Mouse (Mus musculus) CH12.LX (cell line): ENCODE results near the gene Plxnb3. TPM values are rescaled to one million over a fixed set of nuclear protein-coding genes. Genes with fewer than 3 reads are reported as not detected.

ENCODE experiments used
- DNase-seq: peaks from one replicate; pipeline ENCODE4 v3.0.0-alpha.2; 2013; ENCODE audit errors: extremely low read depth
- H3K27ac ChIP-seq: 2 replicates; pipeline ENCODE4 v1.5.1; 2012; ENCODE audit warnings: low read depth, mild to moderate bottlenecking, control low read depth, moderate library complexity; ENCODE audit not compliant: insufficient read depth
- H3K27me3 ChIP-seq: replicated peaks from 2 replicates; pipeline ENCODE3; 2012; ENCODE audit warnings: inconsistent platforms
- H3K36me3 ChIP-seq, 2 experiments: replicated peaks in 1 of 2; 2 replicates each; pipeline versions ENCODE3 to v1.6.1; 2012; ENCODE audit warnings: inconsistent platforms in 1 of 2, low read length in 1 of 2, mild to moderate bottlenecking in 1 of 2, mixed read lengths in 1 of 2, moderate library complexity in 1 of 2; ENCODE audit not compliant: control insufficient read depth in 1 of 2, insufficient read depth in 1 of 2
- H3K4me1 ChIP-seq, 2 experiments: 2 replicates each; pipeline ENCODE4 v1.6.1; 2012; ENCODE audit warnings: inconsistent platforms in 1 of 2, moderate library complexity in 1 of 2; ENCODE audit not compliant: insufficient read depth in 2 of 2, control insufficient read depth in 1 of 2
- H3K4me2 ChIP-seq: 2 replicates; pipeline ENCODE4 v1.6.1; 2012; ENCODE audit warnings: low read depth, mild to moderate bottlenecking, control low read depth; ENCODE audit not compliant: poor library complexity, insufficient read depth, severe bottlenecking
- H3K4me3 ChIP-seq, 3 experiments: fragments of 150-350 bp in 1 of 3; sonication (generic) in 1 of 3; replicated peaks in 1 of 3; 2 replicates each; pipeline versions ENCODE3 to v1.5.1; 2011 to 2012; ENCODE audit warnings: low read depth in 2 of 3, low read length in 2 of 3, mild to moderate bottlenecking in 2 of 3, moderate library complexity in 2 of 3, control low read depth in 1 of 3, improper control_type of control experiment in 1 of 3, inconsistent platforms in 1 of 3, mixed read lengths in 1 of 3; ENCODE audit not compliant: poor library complexity in 1 of 3
- H3K79me2 ChIP-seq: replicated peaks from 2 replicates; pipeline ENCODE4 v1.6.1; 2012; ENCODE audit warnings: mild to moderate bottlenecking, moderate library complexity; ENCODE audit not compliant: control insufficient read depth, poor library complexity, insufficient read depth, severe bottlenecking; ENCODE audit errors: extremely low read depth
- H3K9ac ChIP-seq: 2 replicates; pipeline ENCODE4 v1.6.1; 2012; ENCODE audit warnings: low read depth, mild to moderate bottlenecking, control low read depth, moderate library complexity; ENCODE audit not compliant: insufficient read depth
- H3K9me3 ChIP-seq: replicated peaks from 2 replicates; pipeline ENCODE3; 2012; ENCODE audit warnings: low read length, inconsistent platforms, mixed read lengths
- BHLHE40 ChIP-seq: IDR thresholded peaks from 2 replicates; pipeline ENCODE4 v1.6.1; 2011; ENCODE audit warnings: mild to moderate bottlenecking, low read depth, low read length, improper control_type of control experiment
- CHD1 ChIP-seq: IDR thresholded peaks from 2 replicates; pipeline ENCODE4 v1.6.1; 2012; ENCODE audit warnings: low read depth, low read length, improper control_type of control experiment, inconsistent platforms
- CHD2 ChIP-seq: IDR thresholded peaks from 2 replicates; pipeline ENCODE4 v1.6.1; 2011; ENCODE audit warnings: low read length, improper control_type of control experiment
- CTCF ChIP-seq, 2 experiments: IDR thresholded peaks in 1 of 2; conservative IDR thresholded peaks in 1 of 2; 2 replicates each; pipeline ENCODE4 v1.5.1; 2011 to 2012; ENCODE audit warnings: low read depth in 2 of 2, low read length in 2 of 2, improper control_type of control experiment in 1 of 2, inconsistent platforms in 1 of 2, mild to moderate bottlenecking in 1 of 2, moderate library complexity in 1 of 2
- E2F4 ChIP-seq: IDR thresholded peaks from 2 replicates; pipeline ENCODE4 v1.6.1; 2011; ENCODE audit warnings: low read depth, low read length, improper control_type of control experiment; ENCODE audit not compliant: insufficient replicate concordance
- ELF1 ChIP-seq: IDR thresholded peaks from 2 replicates; pipeline ENCODE4 v1.6.1; 2014; ENCODE audit warnings: low read depth, mild to moderate bottlenecking, inconsistent platforms, low read length, improper control_type of control experiment
- EP300 ChIP-seq: IDR thresholded peaks from 2 replicates; pipeline ENCODE4 v1.6.1; 2011; ENCODE audit warnings: low read length, improper control_type of control experiment
- ETS1 ChIP-seq: conservative IDR thresholded peaks from 2 replicates; pipeline ENCODE4 v1.6.1; 2012; ENCODE audit warnings: low read depth, mild to moderate bottlenecking, inconsistent platforms, low read length, improper control_type of control experiment, moderate library complexity
- GABPA ChIP-seq: IDR thresholded peaks from 2 replicates; pipeline ENCODE4 v1.6.1; 2012; ENCODE audit warnings: low read depth, low read length, improper control_type of control experiment, inconsistent platforms; ENCODE audit not compliant: insufficient replicate concordance
- HCFC1 ChIP-seq: IDR thresholded peaks from 2 replicates; pipeline ENCODE4 v1.6.1; 2012; ENCODE audit warnings: low read depth, mild to moderate bottlenecking, inconsistent platforms, low read length, improper control_type of control experiment
- IRF4 ChIP-seq: IDR thresholded peaks from 2 replicates; pipeline ENCODE4 v1.6.1; 2014; ENCODE audit warnings: low read depth, mild to moderate bottlenecking, inconsistent platforms, low read length, improper control_type of control experiment
- MAFK ChIP-seq: IDR thresholded peaks from 2 replicates; pipeline ENCODE4 v1.6.1; 2011; ENCODE audit warnings: low read length, improper control_type of control experiment; ENCODE audit not compliant: insufficient replicate concordance
- MAX ChIP-seq: IDR thresholded peaks from 2 replicates; pipeline ENCODE4 v1.6.1; 2011; ENCODE audit warnings: low read length, improper control_type of control experiment
- MAZ ChIP-seq: IDR thresholded peaks from 2 replicates; pipeline ENCODE4 v1.6.1; 2012; ENCODE audit warnings: low read depth, mild to moderate bottlenecking, inconsistent platforms, low read length, improper control_type of control experiment, moderate library complexity
- MEF2A ChIP-seq: IDR thresholded peaks from 2 replicates; pipeline ENCODE4 v1.6.1; 2014; ENCODE audit warnings: low read depth, mild to moderate bottlenecking, inconsistent platforms, low read length, improper control_type of control experiment, borderline replicate concordance
- MXI1 ChIP-seq: IDR thresholded peaks from 2 replicates; pipeline ENCODE4 v1.6.1; 2011; ENCODE audit warnings: mild to moderate bottlenecking, low read depth, low read length, improper control_type of control experiment
- MYC ChIP-seq: IDR thresholded peaks from 2 replicates; pipeline ENCODE4 v1.6.1; 2011; ENCODE audit warnings: low read depth, mild to moderate bottlenecking, improper control_type of control experiment, low read length
- NELFE ChIP-seq: IDR thresholded peaks from 2 replicates; pipeline ENCODE4 v1.6.1; 2011; ENCODE audit warnings: low read depth, low read length, improper control_type of control experiment
- NRF1 ChIP-seq: IDR thresholded peaks from 2 replicates; pipeline ENCODE4 v1.6.1; 2014; ENCODE audit warnings: low read depth, mild to moderate bottlenecking, inconsistent platforms, low read length, improper control_type of control experiment, moderate library complexity
- PAX5 ChIP-seq: IDR thresholded peaks from 2 replicates; pipeline ENCODE4 v1.6.1; 2012; ENCODE audit warnings: low read length, inconsistent platforms, mixed read lengths
- POLR2A ChIP-seq: IDR thresholded peaks from 2 replicates; pipeline ENCODE4 v1.6.1; 2011; ENCODE audit warnings: low read depth, mild to moderate bottlenecking, improper control_type of control experiment, low read length
- RCOR1 ChIP-seq: conservative IDR thresholded peaks from 2 replicates; pipeline ENCODE4 v1.6.1; 2012; ENCODE audit warnings: low read depth, mild to moderate bottlenecking, inconsistent platforms, low read length, improper control_type of control experiment
- SIN3A ChIP-seq: IDR thresholded peaks from 2 replicates; pipeline ENCODE4 v1.6.1; 2012; ENCODE audit warnings: low read length, improper control_type of control experiment, inconsistent platforms
- SMC3 ChIP-seq: IDR thresholded peaks from 2 replicates; pipeline ENCODE4 v1.6.1; 2011; ENCODE audit warnings: low read depth, low read length, improper control_type of control experiment
- TBP ChIP-seq: conservative IDR thresholded peaks from 2 replicates; pipeline ENCODE4 v1.6.1; 2011; ENCODE audit warnings: low read depth, low read length, improper control_type of control experiment
- UBTF ChIP-seq: IDR thresholded peaks from 2 replicates; pipeline ENCODE4 v1.6.1; 2012; ENCODE audit warnings: low read depth, mild to moderate bottlenecking, inconsistent platforms, low read length, improper control_type of control experiment, moderate library complexity
- USF1 ChIP-seq: IDR thresholded peaks from 2 replicates; pipeline ENCODE4 v1.6.1; 2014; ENCODE audit warnings: low read depth, mild to moderate bottlenecking, inconsistent platforms, low read length, improper control_type of control experiment
- ZC3H11A ChIP-seq: IDR thresholded peaks from 2 replicates; pipeline ENCODE4 v1.6.1; 2012; ENCODE audit warnings: low read depth, mild to moderate bottlenecking, inconsistent platforms, low read length, improper control_type of control experiment
- ZMIZ1 ChIP-seq: IDR thresholded peaks from 2 replicates; pipeline ENCODE4 v1.6.1; 2012; ENCODE audit warnings: low read depth, mild to moderate bottlenecking, inconsistent platforms, low read length, improper control_type of control experiment
- dilution Hi-C: fragments of 300-500 bp; cut with MboI; formaldehyde crosslinking; loops from 2 replicates; pipeline ENCODE4 v1.14.3; 2020; ENCODE audit warnings: low sequenced_read_pairs; ENCODE audit not compliant: extremely low pct_unique_long_range_greater_than_20kb, extremely low pct_ligation_motif_present
- in situ Hi-C: fragments of 300-500 bp; cut with MboI; formaldehyde crosslinking; loops from 3 replicates; pipeline ENCODE4 v1.14.3; 2019; ENCODE audit warnings: low sequenced_read_pairs, low pct_ligation_motif_present, low pct_unique_long_range_greater_than_20kb, mixed read lengths
- polyA plus RNA-seq: library from polyadenylated mRNA; unstranded; fragments of >175 nt; gene quantifications from 2 replicates; pipeline ENCODE4 v1.2.1, GENCODE M21; 2012; ENCODE audit warnings: low read depth; ENCODE audit not compliant: insufficient read length
- total RNA-seq, 2 experiments: library from RNA; depleted of rRNA; stranded (reverse); fragments of 300-350 nt in 1 of 2; fragments of >200 nt in 1 of 2; gene quantifications; 2 replicates each; pipeline ENCODE4 v1.2.3; 2012 to 2014

Plxnb3 gene
- total and polyA plus RNA-seq, 3 experiments, result 0.28 to 0.76 (median 0.59) TPM

GRCm38 (mm10) chrX:73787225-73787558, 30.3 kb downstream of the Plxnb3 start:
- H3K79me2 ChIP-seq, result peaks cover 57% of the 10 kb centered on the region
- peak overlapping the region; percentile 74 to 90 (median 80) for H3K4me3 ChIP-seq
- peak overlapping the region; percentile 73; the same call in 1 of the 2 replicates for H3K4me2 ChIP-seq
- H3K9me3 ChIP-seq, result no peaks in the 10 kb centered on the region
- H3K4me1 ChIP-seq, result peaks cover 13 to 46% of the 10 kb centered on the region in 2 experiments
- in situ Hi-C loops (loop anchor here (25.0 kb wide), 1 partner anchor 600 kb away; the partner anchor contains the start of genes Fam3a and Ikbkg), dilution Hi-C loops (no loop called here)
- H3K27ac ChIP-seq, result peak overlapping the region; percentile 50
- peaks cover 31 to 49% of the 10 kb centered on the region in 2 experiments for H3K36me3 ChIP-seq
- TF ChIP-seq CHD1, result no peak
- no peak for TF ChIP-seq ZC3H11A
- TF ChIP-seq HCFC1, result no peak
- TF ChIP-seq MAX, result peak; percentile 14; the same call in 1 of the 2 replicates
- no peak for TF ChIP-seq USF1
- TF ChIP-seq MAFK, result no peak
- TF ChIP-seq MXI1, result peak; percentile 5
- TF ChIP-seq GABPA, result no peak
- TF ChIP-seq POLR2A, result peak; percentile 79; the same call in 1 of the 2 replicates
- TF ChIP-seq EP300, result no peak
- TF ChIP-seq ZMIZ1, result no peak
- TF ChIP-seq SIN3A, result peak; percentile 77
- TF ChIP-seq TBP, result no peak
- TF ChIP-seq NELFE, result no peak
- TF ChIP-seq ETS1, result no peak
- no peak for TF ChIP-seq PAX5
- no peak for TF ChIP-seq CHD2
- no peak for TF ChIP-seq RCOR1
- no peak for TF ChIP-seq MEF2A
- TF ChIP-seq MAZ, result no peak
- no peak for TF ChIP-seq SMC3
- no peak for TF ChIP-seq NRF1
- no peaks in the 10 kb centered on the region for H3K27me3 ChIP-seq
- H3K9ac ChIP-seq, result peak overlapping the region; percentile 91
- DNase-seq, result no peak

- H3K4me3 ChIP-seq, result peak overlapping the region; percentile 74 to 90 (median 80)
- H3K27ac ChIP-seq, result no peak overlapping the region
- peaks cover 44% of the 10 kb centered on the region for H3K79me2 ChIP-seq
- H3K36me3 ChIP-seq, result peaks cover 26 to 48% of the 10 kb centered on the region in 2 experiments
- in situ Hi-C loops (loop anchor here (25.0 kb wide), 1 partner anchor 599 kb away; the partner anchor contains the start of genes Fam3a and Ikbkg), dilution Hi-C loops (no loop called here)
- H3K4me1 ChIP-seq, result peaks cover 6 to 33% of the 10 kb centered on the region in 2 experiments; a peak in 3 of 4 replicates
- H3K9me3 ChIP-seq, result no peaks in the 10 kb centered on the region
- no peak for DNase-seq
- H3K4me2 ChIP-seq, result peak overlapping the region; percentile 73
- peak overlapping the region; percentile 91 for H3K9ac ChIP-seq
- H3K27me3 ChIP-seq, result no peaks in the 10 kb centered on the region
- TF ChIP-seq HCFC1 (no peak), CHD1 (no peak), BHLHE40 (no peak), EP300 (no peak), CTCF (conservative IDR thresholded peaks at IDR 0.05 in 1 of 2, IDR thresholded peaks at IDR 0.05 in 1 of 2; ENCODE audit: low read depth in 2 of 2, low read length in 2 of 2) (no peak), PAX5 (no peak), MAX (no peak), ELF1 (no peak), UBTF (no peak), SMC3 (no peak), MYC (no peak), IRF4 (no peak), ZMIZ1 (no peak), POLR2A (no peak), E2F4 (no peak), RCOR1 (no peak), GABPA (no peak), ZC3H11A (no peak), MXI1 (no peak)
Measured at GRCm38 (mm10) chrX:73788501-73788900, 31.6 kb downstream of the Plxnb3 start.
